Mouse (Mus musculus): ENCODE results near the gene Lep.

Gene Lep

DNA sequence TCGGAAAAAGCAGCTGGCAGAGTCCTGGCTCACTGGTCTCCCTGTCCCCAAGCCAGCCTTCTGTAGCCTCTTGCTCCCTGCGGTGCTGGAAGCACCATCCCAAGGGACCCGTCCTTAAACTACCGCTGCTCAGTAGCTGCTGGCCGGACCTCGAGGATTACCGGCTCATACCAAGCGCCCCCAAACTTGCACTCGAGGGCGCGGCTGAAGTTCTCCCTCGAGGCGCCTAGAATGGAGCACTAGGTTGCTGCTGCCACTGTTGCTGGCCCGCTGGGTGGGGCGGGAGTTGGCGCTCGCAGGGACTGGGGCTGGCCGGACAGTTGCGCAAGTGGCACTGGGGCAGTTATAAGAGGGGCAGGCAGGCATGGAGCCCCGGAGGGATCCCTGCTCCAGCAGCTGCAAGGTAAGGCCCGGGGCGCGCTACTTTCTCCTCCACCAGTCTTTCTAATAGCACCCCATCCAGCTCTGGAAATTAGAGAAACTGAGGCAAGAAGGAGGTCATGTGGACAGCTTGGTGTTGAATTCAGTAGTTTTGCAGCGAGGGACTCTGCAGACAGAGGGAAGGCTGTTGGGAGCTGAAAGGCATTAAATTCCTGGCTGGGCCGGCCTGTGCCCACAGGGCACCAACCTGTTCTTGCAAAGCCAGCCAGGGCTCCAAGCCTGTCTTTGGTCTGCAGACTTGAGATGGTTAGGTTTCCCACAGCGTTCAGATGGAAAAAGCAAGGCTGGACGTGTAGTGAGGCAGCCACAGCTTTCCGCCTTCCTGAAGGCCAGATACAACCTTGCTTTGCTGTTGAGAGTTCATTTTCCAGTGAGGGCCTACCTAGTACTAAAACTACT, at the start of gene Lep:
TSS of gene Lep (plus strand) at position 375 of the 840 bp plus-strand sequence.
- no peak for DNase-seq

DNA sequence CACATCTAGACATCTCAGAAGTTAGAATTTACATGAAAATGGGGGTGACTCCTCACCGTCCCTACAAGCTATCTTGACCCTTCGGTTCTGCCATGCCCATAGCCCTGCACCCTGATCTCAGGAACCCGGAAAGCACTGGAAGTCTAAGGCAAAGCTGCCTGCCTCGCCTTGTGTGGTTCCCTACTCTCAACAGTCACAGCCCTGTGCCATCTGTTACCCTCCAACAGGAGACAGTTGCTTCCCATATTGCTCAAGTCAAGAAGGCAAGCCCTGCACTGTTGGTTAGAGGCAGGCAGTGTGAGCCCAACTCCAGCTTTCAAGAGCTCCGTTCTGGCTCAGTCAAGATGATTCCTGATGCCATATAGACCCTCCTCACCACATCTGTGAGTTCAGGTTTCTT, 48.4 kb upstream of the Lep start:
- DNase-seq: no peak

DNA sequence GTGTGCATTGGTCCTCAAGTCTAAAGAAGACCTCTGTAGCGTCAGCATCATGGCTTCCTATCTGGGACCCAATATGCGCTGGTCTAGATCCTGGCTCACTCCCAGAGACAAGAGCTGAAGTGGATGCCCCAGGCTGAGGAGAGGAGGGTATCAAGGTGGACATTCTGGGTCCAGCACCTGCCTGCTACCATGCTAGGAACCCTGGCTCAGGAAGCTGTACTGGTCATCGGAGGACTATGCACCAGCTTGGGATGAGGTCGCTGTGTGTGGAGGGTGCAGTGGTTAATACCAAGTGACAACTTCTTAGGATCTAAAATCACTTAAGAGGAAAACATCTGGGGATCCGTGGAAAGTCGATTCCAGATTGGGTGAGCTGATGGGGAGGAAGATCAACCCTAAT, 46.8 kb upstream of the Lep start:
- DNase-seq: no peak

DNA sequence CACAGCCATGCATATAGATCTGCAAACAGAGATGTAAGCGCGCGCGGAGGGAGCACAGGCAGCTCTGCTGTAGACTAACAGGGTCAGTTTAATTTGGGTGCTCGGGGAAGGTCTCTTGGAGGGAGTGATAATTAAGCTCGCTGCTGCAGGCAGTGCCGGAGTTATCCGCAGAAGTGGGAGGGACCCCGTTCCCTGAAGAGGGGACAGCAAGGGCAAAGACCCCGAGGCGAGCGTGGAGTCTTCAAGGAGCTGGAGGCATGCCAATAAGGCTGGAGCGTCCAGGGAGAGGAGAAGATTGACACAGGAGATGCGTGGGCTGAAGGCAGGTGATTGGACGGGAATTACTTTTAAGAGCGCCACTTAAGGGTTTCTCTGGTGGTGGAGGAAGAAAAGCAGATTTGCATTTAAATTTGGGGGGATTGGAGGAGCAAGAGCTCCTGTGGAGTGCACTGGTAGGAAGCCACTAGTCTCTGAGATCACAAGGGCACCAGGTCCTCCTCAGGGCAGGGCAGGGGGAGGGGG, 43.1 kb upstream of the Lep start:
- no peak for DNase-seq

DNA sequence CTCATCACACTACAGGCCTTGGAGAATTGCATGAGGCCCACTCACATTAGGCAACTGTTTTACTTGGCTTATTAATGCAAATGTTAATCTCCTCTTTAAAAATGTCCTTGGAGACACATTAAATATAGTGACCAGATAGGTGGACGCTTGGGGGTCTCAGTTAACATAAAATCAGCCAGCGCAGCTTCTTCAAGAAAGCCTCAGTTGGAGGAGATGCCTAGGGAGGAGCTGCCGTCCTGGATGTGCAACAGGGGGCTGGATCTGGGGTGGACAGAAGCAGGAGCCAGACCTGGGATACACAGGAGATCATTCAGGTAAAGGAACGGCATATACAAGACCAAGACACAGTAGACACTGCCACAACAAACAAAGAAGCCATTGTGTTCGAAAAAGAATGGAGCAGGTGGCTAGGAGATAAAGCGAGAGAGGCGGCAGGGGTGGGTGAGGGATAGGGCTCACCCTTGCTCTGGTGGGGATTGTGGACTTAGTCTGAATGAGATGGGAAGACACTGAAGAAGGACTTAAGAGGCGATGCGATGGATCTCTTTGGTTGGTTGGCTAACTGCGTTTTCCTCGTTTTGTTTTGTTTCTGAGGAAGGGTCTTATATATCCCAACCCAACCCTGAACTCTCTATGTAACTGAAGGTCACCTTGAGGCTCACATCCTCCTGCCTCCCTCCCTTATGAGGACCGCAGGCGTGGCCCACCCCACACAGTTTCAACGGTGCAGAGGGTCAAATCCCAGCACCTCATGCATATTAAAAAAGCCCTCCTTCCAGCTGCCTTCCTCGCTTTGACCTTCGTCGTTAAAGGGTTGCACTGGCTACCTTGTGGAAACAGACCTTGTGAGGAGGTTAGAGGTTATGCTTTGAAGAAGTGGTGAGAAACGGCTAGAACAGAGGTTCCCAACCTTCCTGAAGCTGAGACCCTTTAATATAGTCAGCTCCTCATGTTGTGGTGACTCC, 40.0 kb upstream of the Lep start:
- DNase-seq: no peak

DNA sequence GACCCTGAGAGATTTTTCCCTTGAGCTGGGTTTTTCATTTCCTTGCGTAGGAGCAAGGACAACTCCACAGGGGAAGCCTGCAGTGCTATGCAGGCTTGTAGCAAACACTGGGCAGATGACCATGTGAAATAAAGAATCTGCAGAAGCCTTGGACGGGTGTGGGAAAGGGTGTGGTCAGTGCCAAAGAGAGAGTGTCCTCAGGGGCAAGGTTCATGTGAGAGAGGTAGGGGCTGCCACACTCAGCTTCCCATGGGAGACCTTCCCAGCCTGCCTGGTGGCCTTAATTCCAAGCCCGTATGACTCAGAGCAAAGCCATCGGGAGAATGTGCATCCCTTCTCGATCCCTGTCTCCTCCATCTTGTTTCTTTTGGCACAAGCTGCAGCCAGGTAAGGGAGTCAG, 39.1 kb upstream of the Lep start:
- DNase-seq: no peak

DNA sequence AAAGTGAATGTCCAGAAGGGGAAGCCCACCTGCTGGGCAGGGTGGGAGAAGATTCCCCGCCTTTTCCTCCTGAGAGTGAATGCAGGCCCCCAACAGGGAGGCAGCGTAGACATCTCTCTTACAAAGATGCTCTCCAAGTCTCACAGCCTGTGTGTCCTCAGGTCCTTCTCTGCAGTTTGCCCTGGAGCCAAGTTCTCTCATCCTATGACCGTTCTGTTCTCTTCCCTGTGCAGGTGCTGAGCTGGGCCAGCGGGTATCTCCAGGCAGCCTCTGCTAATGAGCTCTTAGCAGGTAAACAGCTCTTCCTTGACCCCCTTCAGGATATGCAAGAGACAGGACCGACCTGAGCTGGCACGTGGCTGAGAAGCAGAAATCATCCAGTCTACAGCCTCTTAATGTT, 38.5 kb upstream of the Lep start:
- no peak for DNase-seq

DNA sequence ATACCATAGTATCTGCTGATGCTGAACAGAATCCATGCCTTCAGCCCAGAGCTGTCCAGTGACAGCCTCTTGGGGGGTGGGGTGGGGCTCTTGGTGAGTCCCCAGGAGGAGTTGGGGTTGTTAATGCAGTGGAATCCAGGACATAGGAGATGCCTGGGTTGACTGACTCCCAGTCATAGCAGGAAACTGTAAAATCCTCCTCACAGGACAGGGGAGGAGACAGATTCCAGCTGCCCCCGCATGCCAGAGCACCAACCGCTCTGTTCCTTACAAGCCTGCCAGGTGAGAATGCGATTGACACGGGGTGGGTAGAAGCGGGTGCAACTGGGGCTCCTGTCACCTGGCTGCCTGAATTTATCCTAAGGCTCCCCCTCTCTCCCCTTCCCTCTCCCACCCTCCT, 37.9 kb upstream of the Lep start:
- no peak for DNase-seq

DNA sequence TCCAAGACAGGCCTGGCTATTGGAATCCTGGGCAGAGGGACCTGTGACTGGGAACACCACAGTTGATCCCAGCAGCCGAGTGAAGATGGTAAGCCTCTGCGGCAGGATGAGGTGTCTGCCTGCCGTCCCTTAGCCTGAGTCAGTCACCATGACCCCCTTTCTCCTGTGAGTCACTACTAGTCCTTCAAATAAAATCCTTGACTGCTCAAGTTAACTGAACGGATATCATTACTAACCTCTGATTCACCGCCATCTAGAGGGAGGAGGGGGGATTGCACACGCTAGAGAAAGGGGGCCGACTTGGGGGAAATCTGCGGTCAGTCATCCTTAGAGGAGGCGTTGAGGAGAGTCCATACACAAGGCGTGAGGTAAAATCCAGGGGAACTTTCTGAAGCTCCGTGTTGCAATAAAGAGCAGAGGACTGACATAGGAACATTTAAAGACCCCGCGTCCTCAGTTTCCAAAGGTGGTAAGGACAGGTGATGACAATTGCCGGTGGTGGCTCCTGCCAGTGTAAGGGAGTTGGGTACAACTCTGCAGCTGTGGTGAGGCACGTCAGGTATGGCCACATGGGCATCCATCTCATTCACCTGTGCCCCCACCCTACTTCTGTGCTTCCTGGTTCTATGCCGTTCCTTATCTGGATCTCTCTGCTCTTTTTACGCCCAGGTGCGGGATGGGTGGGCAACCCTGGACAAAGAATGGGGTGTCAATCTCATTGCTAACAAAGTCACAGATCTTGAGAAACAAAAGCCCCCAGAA, 36.6 kb upstream of the Lep start:
- DNase-seq: peak; percentile 32

DNA sequence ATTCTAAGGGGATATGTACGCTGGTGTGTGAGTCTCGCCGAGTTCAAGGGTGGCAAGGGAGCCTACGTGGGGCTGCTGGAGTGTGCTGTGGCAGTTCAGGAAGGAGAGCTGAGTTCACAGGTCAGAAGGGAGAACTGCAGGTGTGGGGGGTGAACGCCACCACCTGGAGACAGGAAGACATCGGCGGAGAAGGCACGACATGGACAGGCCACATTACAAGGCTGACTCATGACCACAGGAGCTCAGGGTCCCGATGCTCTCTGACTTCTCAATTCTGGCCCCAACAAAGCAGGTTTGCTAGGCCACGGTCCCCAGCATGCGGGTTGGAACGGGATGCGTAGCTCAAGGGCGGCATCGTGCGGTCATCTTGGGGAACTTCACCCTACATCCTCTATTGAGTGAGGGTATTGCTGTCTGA, 36.0 kb upstream of the Lep start:
- DNase-seq: peak; percentile 61

DNA sequence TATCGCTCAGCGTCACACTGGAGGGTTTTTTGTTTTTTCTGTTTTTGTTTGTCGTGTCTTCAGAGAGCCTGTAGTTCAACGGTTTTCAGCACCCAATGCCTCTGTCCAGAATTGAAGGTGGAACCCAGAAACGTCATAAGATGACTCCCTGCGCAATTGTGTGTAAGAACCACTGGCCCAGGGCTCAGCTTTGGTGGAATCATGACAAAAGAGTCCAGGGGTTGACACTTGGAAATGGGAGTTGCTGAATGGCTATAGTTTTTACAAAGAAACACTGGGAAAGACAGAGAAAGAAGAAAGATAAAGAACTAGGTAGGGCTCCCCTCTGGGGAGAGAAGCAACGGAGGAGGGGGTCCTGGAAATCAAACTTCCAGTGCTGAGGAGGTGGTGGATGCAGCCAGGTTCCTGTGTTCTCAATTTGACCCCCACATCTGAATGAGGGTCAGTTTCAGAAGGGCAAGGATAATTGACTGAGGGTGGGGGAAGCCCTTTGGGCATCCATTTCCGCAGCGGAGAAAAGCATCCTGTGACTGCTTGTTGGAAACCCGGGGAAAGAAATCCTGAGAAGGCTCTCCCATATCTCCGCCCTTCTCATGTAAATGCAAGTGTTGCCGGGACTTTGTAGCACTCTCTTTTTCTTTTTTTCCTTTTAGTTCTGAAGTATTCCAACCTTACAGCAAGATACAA, 34.1 kb upstream of the Lep start:
- no peak for DNase-seq

DNA sequence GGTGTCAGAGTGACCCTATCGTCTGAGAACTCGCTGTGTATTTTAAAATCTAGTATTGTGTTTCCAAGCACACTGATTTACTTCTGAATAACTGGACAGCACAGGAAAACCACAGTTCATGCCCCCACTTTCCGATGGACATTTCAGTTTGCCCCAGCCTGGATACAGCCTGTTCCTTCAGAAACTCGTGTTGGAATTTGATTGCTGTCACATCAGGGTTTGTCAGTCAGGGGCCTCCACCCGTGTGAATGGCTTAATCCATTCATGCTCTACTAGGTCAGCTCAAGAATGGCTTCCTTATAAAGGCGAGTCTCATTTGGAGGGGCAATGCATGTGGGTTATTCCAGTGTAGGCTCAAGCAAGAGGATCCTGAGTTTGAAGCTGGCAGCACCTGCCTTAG, 33.3 kb upstream of the Lep start:
- DNase-seq: no peak

DNA sequence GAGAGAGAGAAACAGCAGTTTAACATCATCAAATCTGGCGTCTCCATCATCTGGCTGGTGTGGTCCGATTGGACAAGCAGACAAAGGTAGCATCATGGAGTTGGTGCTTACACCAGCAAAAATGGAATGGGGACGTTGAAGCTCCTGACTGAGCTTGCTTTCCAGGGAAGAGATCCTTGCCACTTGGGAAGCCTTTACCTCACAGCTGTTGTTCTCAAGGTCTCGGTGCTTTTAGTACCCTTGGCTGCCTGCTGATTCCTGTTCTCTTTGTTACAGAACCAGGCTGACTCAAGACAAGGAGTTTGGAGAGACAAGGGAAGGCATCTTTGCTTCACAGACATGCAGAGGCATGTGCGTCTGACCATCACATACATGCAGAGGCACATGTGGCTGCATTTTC, 31.9 kb upstream of the Lep start:
- no peak for DNase-seq

DNA sequence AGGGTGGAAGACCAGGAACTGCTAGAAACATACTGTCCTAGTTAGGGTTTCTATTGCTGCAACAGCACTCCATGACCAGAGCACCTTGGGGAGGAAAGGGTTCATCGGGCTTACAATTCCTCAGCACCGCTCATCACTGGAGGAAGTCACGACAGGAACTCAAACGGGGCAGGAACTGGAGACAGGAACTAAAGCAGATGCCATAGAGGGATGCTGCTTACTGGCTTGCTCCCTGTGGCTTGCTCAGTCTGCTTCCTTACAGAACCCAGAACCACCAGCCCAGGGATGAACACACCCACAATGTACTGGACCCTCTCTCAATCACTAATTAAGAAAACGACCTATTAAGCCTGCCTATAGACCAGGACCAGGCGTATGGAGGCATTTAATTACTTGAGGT, 30.5 kb upstream of the Lep start:
- DNase-seq: no peak

DNA sequence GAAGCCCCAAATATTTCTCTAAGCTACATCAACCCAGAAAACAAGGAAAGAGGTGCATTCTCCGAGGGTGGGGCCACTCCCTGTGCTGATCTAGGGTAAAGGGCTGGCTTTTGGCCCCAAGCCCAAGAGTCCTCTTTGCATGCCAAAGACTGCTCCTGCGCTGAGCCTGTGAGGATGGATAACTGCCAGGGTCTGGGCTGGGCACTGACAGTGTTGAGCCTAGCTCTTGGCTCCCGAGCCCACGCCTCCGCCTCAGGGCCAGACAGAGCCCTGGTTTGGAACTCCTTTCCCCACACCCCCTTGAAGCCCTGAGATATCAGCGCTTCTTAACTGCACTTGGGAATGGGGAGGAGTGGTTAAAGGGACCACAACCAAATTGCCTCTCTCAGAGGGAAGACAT, 28.8 kb upstream of the Lep start:
- no peak for DNase-seq

DNA sequence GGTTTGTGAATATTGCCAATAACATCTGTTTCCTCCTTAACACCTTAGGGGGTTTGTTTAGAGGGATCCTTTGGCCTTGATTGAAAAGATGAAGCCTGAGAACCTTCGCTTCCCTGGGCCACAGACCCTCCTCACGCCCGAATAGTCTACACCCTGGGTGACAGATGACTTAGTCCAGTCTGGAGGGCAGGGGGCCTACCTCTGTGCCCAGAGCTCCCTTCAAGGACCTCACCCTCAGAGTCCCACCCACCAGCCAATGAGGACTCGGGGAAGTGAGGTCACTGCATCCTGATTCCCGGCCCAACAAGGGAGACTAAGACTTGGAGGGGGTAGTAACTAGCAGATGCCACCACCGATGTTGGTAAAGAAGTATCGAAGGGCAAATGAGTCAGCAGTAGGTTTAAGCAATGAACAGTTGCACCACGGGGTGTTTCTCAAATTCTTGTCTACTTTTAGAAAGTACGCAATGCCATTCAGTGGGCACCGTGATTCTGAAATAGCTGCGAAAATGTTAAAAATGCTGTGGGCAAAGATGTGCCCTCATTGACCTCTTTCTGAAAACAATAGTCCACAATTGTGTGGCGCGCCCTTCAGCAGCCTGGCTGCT, 28.2 kb upstream of the Lep start:
- DNase-seq: no peak

DNA sequence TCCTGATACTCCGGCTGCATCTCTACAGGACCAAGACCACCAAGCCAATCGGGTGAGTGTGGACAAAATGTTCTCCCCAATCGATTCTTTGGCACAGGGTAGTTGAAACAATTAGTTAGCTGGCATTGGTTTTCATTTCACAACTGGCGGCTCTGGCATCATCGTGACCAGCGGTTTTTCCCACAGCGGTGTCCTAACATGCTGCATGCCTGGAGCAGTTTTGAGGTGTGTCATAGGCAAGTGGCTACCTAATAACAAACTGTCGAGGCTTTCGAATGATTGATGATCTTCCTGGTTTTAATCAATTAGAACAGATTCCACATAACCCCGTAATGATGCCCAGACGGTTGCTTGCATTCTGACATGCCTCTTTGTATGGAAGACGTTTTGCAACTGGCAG, 27.6 kb upstream of the Lep start:
- DNase-seq: no peak

DNA sequence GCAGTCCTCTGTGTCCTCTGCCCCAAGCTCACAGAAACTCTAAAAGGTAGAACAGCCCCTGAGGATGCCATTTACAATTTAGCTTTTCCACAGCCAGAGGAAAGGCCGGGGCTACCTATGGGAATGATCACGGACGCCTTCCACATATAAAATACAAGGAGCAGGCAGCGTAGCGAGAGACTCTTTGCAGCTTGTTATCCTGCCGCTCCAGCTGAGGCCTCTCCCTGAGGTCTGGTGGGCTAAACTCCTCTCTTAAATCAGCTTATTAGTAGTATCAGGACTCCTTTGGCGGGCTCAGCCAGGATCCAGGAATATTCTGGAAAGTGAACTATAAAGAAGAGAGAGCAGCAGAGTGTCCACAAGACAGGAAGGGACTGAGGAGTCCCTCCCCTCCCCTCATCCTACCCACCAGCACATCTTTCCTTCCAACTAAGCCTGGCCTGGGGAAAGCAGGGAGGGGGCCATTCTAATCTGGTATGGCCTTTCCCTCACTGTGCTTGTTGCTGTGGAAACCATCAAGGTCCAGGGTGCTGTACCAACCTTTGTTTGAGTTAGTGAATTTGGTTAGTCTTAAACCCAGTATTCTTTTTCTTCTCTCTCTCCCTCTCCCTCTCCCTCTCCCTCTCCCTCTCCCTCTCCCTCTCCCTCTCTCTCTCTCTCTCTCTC, 25.9 kb upstream of the Lep start:
- DNase-seq: no peak

DNA sequence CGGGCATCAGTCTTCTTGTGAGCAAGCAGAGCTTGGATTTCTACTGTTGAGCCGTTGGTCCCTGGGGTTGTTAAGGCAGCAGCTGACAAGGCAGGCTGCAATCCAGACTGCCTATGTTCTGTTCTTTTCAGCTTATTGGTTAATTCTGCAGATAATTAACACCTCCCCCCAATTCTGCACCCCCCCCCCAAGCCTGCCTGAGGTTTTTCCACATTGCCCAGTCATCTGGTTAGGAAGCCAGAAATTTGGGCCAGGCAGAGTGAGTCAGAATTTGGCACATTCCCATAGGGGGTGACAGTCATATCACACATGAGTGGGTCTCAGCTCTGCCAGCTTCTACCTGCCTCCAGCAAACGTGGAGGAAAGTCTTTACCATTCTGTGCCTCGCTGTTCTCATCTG, 23.3 kb upstream of the Lep start:
- no peak for DNase-seq

DNA sequence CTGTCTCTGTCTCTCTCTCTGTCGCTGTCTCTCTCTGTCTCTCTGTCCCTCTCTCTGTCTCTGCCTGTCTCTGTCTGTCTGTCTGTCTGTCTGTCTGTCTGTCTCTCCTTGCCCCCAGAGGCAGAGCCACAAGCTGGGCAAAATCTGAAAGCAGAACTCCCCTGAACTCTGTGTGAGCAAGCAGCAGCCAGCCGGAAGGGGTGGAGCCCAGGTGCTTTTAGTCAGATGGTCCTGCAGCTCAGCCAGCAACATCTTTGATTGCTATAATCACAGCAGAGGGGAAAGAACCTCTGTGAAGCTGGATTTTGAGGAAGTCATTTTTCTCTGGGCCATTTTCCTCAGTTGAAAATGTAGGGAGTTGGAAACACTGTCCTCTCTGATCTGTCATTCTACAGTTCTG, 19.8 kb upstream of the Lep start:
- DNase-seq: no peak

DNA sequence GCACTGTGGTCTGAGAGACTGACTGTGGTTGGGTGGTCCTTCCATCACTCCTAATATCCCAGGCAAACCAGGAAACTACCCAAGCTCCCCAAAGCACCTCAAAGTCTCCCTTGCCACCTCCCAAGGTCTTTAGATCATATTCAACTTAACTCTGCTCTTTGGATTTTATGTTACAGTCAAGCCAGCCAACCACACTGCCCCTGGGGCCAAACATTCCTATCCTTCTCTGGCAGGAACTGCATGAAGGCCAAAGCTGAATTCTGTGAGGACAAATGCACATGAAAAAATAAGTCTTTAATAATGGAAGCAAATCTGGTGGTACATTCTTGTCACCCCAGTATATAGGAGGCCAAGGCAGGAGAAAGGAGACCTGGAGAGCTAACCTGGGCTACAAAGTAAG, 16.0 kb upstream of the Lep start:
- no peak for DNase-seq

Data from liver (tissue).